Comparison of ENCODE assay signal across 14 mouse cellular contexts in the genomic region with DNA sequence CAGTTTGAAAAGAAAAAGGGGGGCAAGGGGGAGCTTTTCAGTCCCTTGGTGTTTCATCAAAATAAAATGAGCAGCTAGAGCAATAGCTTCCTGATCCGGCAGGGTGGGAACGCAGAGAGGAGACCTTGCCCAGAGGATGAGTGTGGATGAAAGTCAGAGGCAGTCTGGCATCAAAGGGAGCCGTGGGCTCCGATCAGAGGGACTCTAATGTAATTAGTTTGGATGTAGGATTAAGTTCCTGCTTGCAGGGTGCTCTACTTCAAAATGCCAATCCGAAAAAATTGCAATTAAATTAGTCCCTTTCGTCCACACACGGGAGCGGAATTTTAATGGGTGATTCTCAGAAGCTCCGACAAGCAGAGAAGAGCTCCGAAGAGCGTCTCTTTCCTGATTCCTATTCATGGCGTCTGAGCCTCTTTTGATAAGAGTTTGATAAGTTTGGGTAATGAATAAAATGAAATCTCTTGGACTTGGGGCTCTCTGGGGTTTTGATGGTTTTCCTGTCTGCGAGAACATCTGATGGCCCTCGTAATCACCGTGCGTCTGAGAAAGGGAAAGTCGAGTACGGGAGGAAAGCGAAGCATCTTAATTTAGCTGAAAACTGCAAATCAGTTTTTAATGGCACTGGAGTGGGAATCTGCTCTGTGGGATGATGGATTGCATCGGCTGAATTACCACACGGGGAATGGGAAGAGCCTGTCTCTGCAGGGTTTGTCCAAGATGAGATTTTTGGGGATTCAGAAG.
DNase-seq lines count a peak whose midpoint lies in the region; ATAC-seq and TF ChIP-seq lines count a peak whose summit lies in the region.
"Had no signal": no experiment of that assay in that cellular context is flagged by ENCODE, and none has a peak within 500 bp of the region (broad histone marks: within the 10 kb centered on the region; RNA-seq: fewer than 3 reads in every experiment).

No protein-coding gene starts in this region.

- 34% methylated on average over 21 of the region's 21 CpGs for WGBS in embryonic facial prominence, embryonic 13.5 days
- WGBS in forebrain, embryonic 15.5 days, result 17% methylated on average over 21 of the region's 21 CpGs
- 22% methylated on average over 21 of the region's 21 CpGs for WGBS in midbrain, embryonic 16.5 days

- H3K27me3 ChIP-seq in embryonic facial prominence, embryonic 13.5 days, result peaks cover 8% of the 10 kb centered on the region; the same call in 1 of the 2 replicates
- H3K27me3 ChIP-seq in forebrain, embryonic 15.5 days, result no peaks in the 10 kb centered on the region
- H3K27me3 ChIP-seq in midbrain, embryonic 16.5 days (ENCODE audit: control insufficient read depth, insufficient read depth, low read depth, low read length), result no peaks in the 10 kb centered on the region

- peak overlapping the region; percentile 43 for H3K4me2 ChIP-seq in embryonic facial prominence, embryonic 13.5 days
- H3K4me2 ChIP-seq in forebrain, embryonic 15.5 days (replicated peaks), result peak overlapping the region; percentile 42
- peak overlapping the region; percentile 52 for H3K4me2 ChIP-seq in midbrain, embryonic 16.5 days (ENCODE audit: low read length)
- H3K4me2 ChIP-seq: heart, embryonic 13.5 days had no signal

- H3K9ac ChIP-seq in embryonic facial prominence, embryonic 13.5 days, result no peak overlapping the region
- 0 out of 2 replicates have a peak overlapping the region, but pooled peaks have one; percentile 2 for H3K9ac ChIP-seq in forebrain, embryonic 15.5 days (replicated peaks)
- no peak overlapping the region; the same call in 1 of the 2 replicates for H3K9ac ChIP-seq in midbrain, embryonic 16.5 days (ENCODE audit: low read depth, low read length)
- H3K9ac ChIP-seq: heart, embryonic 13.5 days had no signal

- intact Hi-C loops in heart, postnatal 14 days (cut with DNase I), result no loop called here

- no peak for ATAC-seq in embryonic facial prominence, embryonic 13.5 days (ENCODE audit: insufficient number of reproducible peaks, insufficient read depth, low FRiP score, low TSS enrichment, low read depth)
- ATAC-seq in forebrain, embryonic 15.5 days (replicated peaks), result 0 out of 2 replicates have a peak, but pooled peaks have one; percentile 47
- ATAC-seq in midbrain, embryonic 16.5 days, result peak; percentile 89

- H3K4me1 ChIP-seq in embryonic facial prominence, embryonic 13.5 days, result peaks cover 30% of the 10 kb centered on the region
- peaks cover 21% of the 10 kb centered on the region for H3K4me1 ChIP-seq in forebrain, embryonic 15.5 days
- H3K4me1 ChIP-seq in midbrain, embryonic 16.5 days (ENCODE audit: control insufficient read depth, insufficient read depth, low read length), result peaks cover 14% of the 10 kb centered on the region

- peak overlapping the region; percentile 5; the same call in 1 of the 2 replicates for H3K27ac ChIP-seq in layer of hippocampus, adult 2 months
- H3K27ac ChIP-seq in embryonic facial prominence, embryonic 13.5 days, result no peak overlapping the region
- no peak overlapping the region for H3K27ac ChIP-seq in forebrain, embryonic 15.5 days (replicated peaks)
- H3K27ac ChIP-seq in midbrain, embryonic 16.5 days (ENCODE audit: low read length), result peak overlapping the region; percentile 77
- H3K27ac ChIP-seq: heart, embryonic 13.5 days; kidney, postnatal 0 days had no signal

- H3K36me3 ChIP-seq in embryonic facial prominence, embryonic 13.5 days, result no peaks in the 10 kb centered on the region
- no peaks in the 10 kb centered on the region for H3K36me3 ChIP-seq in forebrain, embryonic 15.5 days
- no peaks in the 10 kb centered on the region for H3K36me3 ChIP-seq in midbrain, embryonic 16.5 days (ENCODE audit: control insufficient read depth, insufficient read depth, low read length)
- H3K36me3 ChIP-seq: heart, embryonic 13.5 days had no signal

- peak overlapping the region; percentile 50 for H3K4me3 ChIP-seq in layer of hippocampus, adult 2 months
- H3K4me3 ChIP-seq in embryonic facial prominence, embryonic 13.5 days, result peak overlapping the region; percentile 23
- peak overlapping the region; percentile 30 for H3K4me3 ChIP-seq in forebrain, embryonic 15.5 days
- H3K4me3 ChIP-seq in midbrain, embryonic 16.5 days (ENCODE audit: low read depth, low read length), result peak overlapping the region; percentile 22
- H3K4me3 ChIP-seq: erythroblast, embryonic 14.5 days; heart, embryonic 13.5 days had no signal

- H3K9me3 ChIP-seq in embryonic facial prominence, embryonic 13.5 days, result no peaks in the 10 kb centered on the region
- no peaks in the 10 kb centered on the region for H3K9me3 ChIP-seq in forebrain, embryonic 15.5 days
- H3K9me3 ChIP-seq in midbrain, embryonic 16.5 days (replicated peaks; ENCODE audit: control insufficient read depth, low read length, poor library complexity, severe bottlenecking), result no peaks in the 10 kb centered on the region
- H3K9me3 ChIP-seq: heart, embryonic 13.5 days had no signal

- TF ChIP-seq CTCF in layer of hippocampus, adult 2 months (conservative IDR thresholded peaks at IDR 0.05), result 0 out of 2 replicates have a peak, but pooled peaks have one; percentile 2

- no peak for DNase-seq in layer of hippocampus, adult 2 months (ENCODE audit: low spot score in 2 of 2)
- no peak for DNase-seq in layer of hippocampus, postnatal 36 days
- DNase-seq in heart, postnatal 14 days, result no peak
- DNase-seq in Muller cell, postnatal 12 days (ENCODE audit: inconsistent ontology term), result no peak
- DNase-seq: cerebellum, postnatal 36 days; gastrocnemius, postnatal 14 days; right cerebral cortex, postnatal 25 days; thymus, postnatal 25 days had no signal

Comparison
In these comparisons a context has a peak if more than half of its experiments do, and no peak if none do; other contexts are left out.
1. H3K27ac ChIP-seq: peak in layer of hippocampus, adult 2 months (single experiment) and midbrain, embryonic 16.5 days (single experiment); none in embryonic facial prominence, embryonic 13.5 days (single experiment) and forebrain, embryonic 15.5 days (single experiment).
2. Peak in every context shown above with its lines, with median percentiles within 50 percentile points of each other: H3K4me3 ChIP-seq and H3K4me2 ChIP-seq.